Mouse (Mus musculus) duodenum, adult 2 months (tissue): ENCODE results near the gene Pde6d. TPM values are rescaled to one million over a fixed set of nuclear protein-coding genes. Genes with fewer than 3 reads are reported as not detected.

Experiments
- polyA plus RNA-seq: library from polyadenylated mRNA; depleted of rRNA; stranded (reverse); fragments of >200 nt; gene quantifications from 2 replicates; pipeline ENCODE4 v1.2.3, GENCODE M21; 2012; ENCODE audit warnings: low replicate concordance; rRNA removed

Gene Pde6d
- 5.8 and 10.1 TPM in 2 replicates for polyA plus RNA-seq

GRCm38 (mm10) chr1:86582451-86583096 is at the start of gene Pde6d, which contains the start of gene Cops7b:
Gene Pde6d, minus strand, starts transcription at chr1:86582629.
Gene Cops7b, plus strand, starts transcription at chr1:86582904.

GRCm38 (mm10) chr1:86526116-86526788 is 56.2 kb downstream of the Pde6d start, which contains the start of gene Ptma:
Gene Ptma, plus strand, starts transcription at chr1:86526726.

Other genes with a start within 250 kb of the Pde6d start
- 4.2 and 4.9 TPM in 2 replicates for gene Ncl, start 223.2 kb downstream of the Pde6d start, polyA plus RNA-seq
- 6.0 and 8.6 TPM in 2 replicates for gene Nmur1, start 156.4 kb downstream of the Pde6d start, polyA plus RNA-seq
- gene Tex44, start 156.3 kb downstream of the Pde6d start, polyA plus RNA-seq = 0.13 TPM in 1 of 2 replicates, not detected in the other
- 900 and 1,067 TPM in 2 replicates for gene Ptma, start 55.9 kb downstream of the Pde6d start, polyA plus RNA-seq
- gene Cops7b, start 275 bp upstream of the Pde6d start, polyA plus RNA-seq = 17.5 and 20.4 TPM in 2 replicates
- 0.11 and 0.29 TPM in 2 replicates for gene Nppc, start 87.9 kb upstream of the Pde6d start, polyA plus RNA-seq
- gene Dis3l2, start 121.2 kb upstream of the Pde6d start, polyA plus RNA-seq = 6.6 and 7.7 TPM in 2 replicates